Mouse (Mus musculus): ENCODE results near the gene Slc30a2.

The Slc30a2 gene

DNA sequence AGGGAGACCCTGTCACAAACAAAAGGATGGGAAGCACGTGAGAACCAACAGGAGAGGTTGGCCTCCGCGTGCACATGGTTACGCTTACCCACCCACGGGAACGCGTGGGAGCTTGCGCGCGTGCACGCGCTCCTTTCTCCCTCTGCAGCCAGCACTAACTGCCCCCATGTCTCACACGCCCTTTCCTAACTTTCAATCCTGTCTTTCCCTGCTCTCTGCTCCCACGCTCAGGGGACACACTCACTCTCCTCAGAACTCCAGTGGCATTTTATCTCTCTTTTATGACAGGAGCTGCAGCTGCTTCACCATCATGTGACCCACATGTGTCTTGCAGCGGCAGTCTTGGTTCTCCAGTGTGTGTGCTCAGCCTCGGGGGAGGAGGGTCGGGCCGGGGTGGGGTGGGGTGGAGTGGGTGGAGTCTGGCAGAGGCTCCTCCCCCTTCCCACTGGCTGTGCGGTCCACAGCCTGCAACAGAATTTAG is 58.2 kb downstream of the Slc30a2 start:
- peak; percentile 32 for DNase-seq (ENCODE audit: low spot score)

GRCm38 (mm10) chr4:134401856-134402570 is 59.0 kb downstream of the Slc30a2 start:
- DNase-seq (ENCODE audit: low spot score): no peak

GRCm38 (mm10) chr4:134402571-134403262 is 59.7 kb downstream of the Slc30a2 start:
- DNase-seq (ENCODE audit: low spot score): peak; percentile 49

- DNase-seq (ENCODE audit: low spot score): no peak
These were observed 60.7 kb downstream of the Slc30a2 start for GRCm38 (mm10) chr4:134403721-134404120.

Measured in ovary, postnatal 14 days (tissue).